Mouse (Mus musculus): ENCODE data around the gene Lexm. TPM values are rescaled to one million over a fixed set of nuclear protein-coding genes. Genes with fewer than 3 reads are reported as not detected.

Lexm gene
- polyA plus RNA-seq, 1 experiment from 2014 or later: not detected

GRCm38 (mm10) chr4:106562837-106563790 is 53.9 kb downstream of the Lexm start:
- peak; percentile 2; the same call in 1 of the 2 replicates for ATAC-seq (ENCODE audit: low read depth)
- Histone ChIP-seq H3K27ac (ENCODE audit: low read length) (0 out of 2 replicates have a peak overlapping the region, but pooled peaks have one; percentile 43), H3K4me3 (ENCODE audit: low read depth, low read length) (peak overlapping the region; percentile 85), H3K27me3 (ENCODE audit: control insufficient read depth, insufficient read depth, low read depth, low read length) (no peaks in the 10 kb centered on the region), H3K4me1 (ENCODE audit: control insufficient read depth, low read depth, low read length) (peaks cover 30% of the 10 kb centered on the region), H3K9me3 (replicated peaks; ENCODE audit: control insufficient read depth, low read length) (no peaks in the 10 kb centered on the region), H3K36me3 (ENCODE audit: control insufficient read depth, insufficient read depth) (peaks cover 19% of the 10 kb centered on the region), H3K4me2 (ENCODE audit: low read depth, low read length) (peak overlapping the region; percentile 95), H3K9ac (ENCODE audit: low read depth, low read length) (no peak overlapping the region; the same call in none of the 2 replicates)
- WGBS (ENCODE audit: insufficient replicate concordance): 33% methylated on average over 9 of the region's 9 CpGs

GRCm38 (mm10) chr4:106562006-106562405 is 55.0 kb downstream of the Lexm start:
- ATAC-seq (ENCODE audit: low read depth): no peak
- Histone ChIP-seq H3K36me3 (ENCODE audit: control insufficient read depth, insufficient read depth) (peaks cover 10% of the 10 kb centered on the region), H3K27me3 (ENCODE audit: control insufficient read depth, insufficient read depth, low read depth, low read length) (no peaks in the 10 kb centered on the region), H3K4me1 (ENCODE audit: control insufficient read depth, low read depth, low read length) (peaks cover 30% of the 10 kb centered on the region), H3K4me3 (ENCODE audit: low read depth, low read length) (peak overlapping the region; percentile 85), H3K4me2 (ENCODE audit: low read depth, low read length) (peak overlapping the region; percentile 95), H3K9ac (ENCODE audit: low read depth, low read length) (peak overlapping the region; percentile 80), H3K27ac (ENCODE audit: low read length) (peak overlapping the region; percentile 86), H3K9me3 (replicated peaks; ENCODE audit: control insufficient read depth, low read length) (no peaks in the 10 kb centered on the region)
- WGBS (ENCODE audit: insufficient replicate concordance): 9% methylated on average over 6 of the region's 6 CpGs

GRCm38 (mm10) chr4:106560846-106561781 is 55.9 kb downstream of the Lexm start, which contains the start of gene Dhcr24:
TSS of gene Dhcr24 (plus strand) at chr4:106561038.
- no peaks in the 10 kb centered on the region for H3K27me3 ChIP-seq (ENCODE audit: control insufficient read depth, insufficient read depth, low read depth, low read length)
- H3K9me3 ChIP-seq (replicated peaks; ENCODE audit: control insufficient read depth, low read length): no peaks in the 10 kb centered on the region
- H3K9ac ChIP-seq (ENCODE audit: low read depth, low read length): peak within 1 kb of the TSS; percentile 80
- peak within 1 kb of the TSS; percentile 85 for H3K4me3 ChIP-seq (ENCODE audit: low read depth, low read length)
- under 1% methylated on average over 89 of the region's 89 CpGs for WGBS (ENCODE audit: insufficient replicate concordance)
- peaks cover 30% of the 10 kb centered on the region for H3K4me1 ChIP-seq (ENCODE audit: control insufficient read depth, low read depth, low read length)
- peak within 1 kb of the TSS; percentile 86 for H3K27ac ChIP-seq (ENCODE audit: low read length)
- H3K36me3 ChIP-seq (ENCODE audit: control insufficient read depth, insufficient read depth): peaks cover 10% of the 10 kb centered on the region
- H3K4me2 ChIP-seq (ENCODE audit: low read depth, low read length): peak within 1 kb of the TSS; percentile 95
- ATAC-seq (ENCODE audit: low read depth): peak; percentile 94

- Histone ChIP-seq H3K27ac (ENCODE audit: low read length) (peak overlapping the region; percentile 86), H3K36me3 (ENCODE audit: control insufficient read depth, insufficient read depth) (peaks cover 7% of the 10 kb centered on the region), H3K4me1 (ENCODE audit: control insufficient read depth, low read depth, low read length) (peaks cover 30% of the 10 kb centered on the region), H3K4me3 (ENCODE audit: low read depth, low read length) (peak overlapping the region; percentile 85), H3K27me3 (ENCODE audit: control insufficient read depth, insufficient read depth, low read depth, low read length) (no peaks in the 10 kb centered on the region), H3K9ac (ENCODE audit: low read depth, low read length) (peak overlapping the region; percentile 68), H3K9me3 (replicated peaks; ENCODE audit: control insufficient read depth, low read length) (no peaks in the 10 kb centered on the region), H3K4me2 (ENCODE audit: low read depth, low read length) (peak overlapping the region; percentile 95)
- 5% methylated on average over 18 of the region's 20 CpGs for WGBS (ENCODE audit: insufficient replicate concordance)
- ATAC-seq (ENCODE audit: low read depth): peak; percentile 67
Measured at GRCm38 (mm10) chr4:106560213-106560845, 56.7 kb downstream of the Lexm start.

GRCm38 (mm10) chr4:106559343-106560212 is 57.5 kb downstream of the Lexm start:
- H3K9ac ChIP-seq (ENCODE audit: low read depth, low read length): peak overlapping the region; percentile 68
- H3K4me3 ChIP-seq (ENCODE audit: low read depth, low read length): peak overlapping the region; percentile 85
- peaks cover 30% of the 10 kb centered on the region for H3K4me1 ChIP-seq (ENCODE audit: control insufficient read depth, low read depth, low read length)
- peak overlapping the region; percentile 86 for H3K27ac ChIP-seq (ENCODE audit: low read length)
- H3K36me3 ChIP-seq (ENCODE audit: control insufficient read depth, insufficient read depth): peaks cover under 1% of the 10 kb centered on the region; the same call in 1 of the 2 replicates
- no peak for ATAC-seq (ENCODE audit: low read depth)
- H3K9me3 ChIP-seq (replicated peaks; ENCODE audit: control insufficient read depth, low read length): no peaks in the 10 kb centered on the region
- 27% methylated on average over 13 of the region's 13 CpGs for WGBS (ENCODE audit: insufficient replicate concordance)
- H3K27me3 ChIP-seq (ENCODE audit: control insufficient read depth, insufficient read depth, low read depth, low read length): no peaks in the 10 kb centered on the region
- peak overlapping the region; percentile 95 for H3K4me2 ChIP-seq (ENCODE audit: low read depth, low read length)

- Histone ChIP-seq H3K27me3 (ENCODE audit: control insufficient read depth, insufficient read depth, low read depth, low read length) (no peaks in the 10 kb centered on the region), H3K27ac (ENCODE audit: low read length) (no peak overlapping the region), H3K9me3 (replicated peaks; ENCODE audit: control insufficient read depth, low read length) (no peaks in the 10 kb centered on the region), H3K4me3 (ENCODE audit: low read depth, low read length) (no peak overlapping the region), H3K4me1 (ENCODE audit: control insufficient read depth, low read depth, low read length) (peaks cover 24% of the 10 kb centered on the region), H3K4me2 (ENCODE audit: low read depth, low read length) (no peak overlapping the region), H3K9ac (ENCODE audit: low read depth, low read length) (no peak overlapping the region), H3K36me3 (ENCODE audit: control insufficient read depth, insufficient read depth) (no peaks in the 10 kb centered on the region)
- no CpG with 5 or more reads among the region's 1 CpGs for WGBS (ENCODE audit: insufficient replicate concordance)
- no peak for ATAC-seq (ENCODE audit: low read depth)
Measured at GRCm38 (mm10) chr4:106557978-106558377, 59.1 kb downstream of the Lexm start.

GRCm38 (mm10) chr4:106557262-106557661 is 59.8 kb downstream of the Lexm start:
- Histone ChIP-seq H3K27ac (ENCODE audit: low read length) (no peak overlapping the region), H3K4me3 (ENCODE audit: low read depth, low read length) (no peak overlapping the region), H3K9me3 (replicated peaks; ENCODE audit: control insufficient read depth, low read length) (no peaks in the 10 kb centered on the region), H3K9ac (ENCODE audit: low read depth, low read length) (no peak overlapping the region), H3K4me2 (ENCODE audit: low read depth, low read length) (no peak overlapping the region), H3K27me3 (ENCODE audit: control insufficient read depth, insufficient read depth, low read depth, low read length) (no peaks in the 10 kb centered on the region), H3K36me3 (ENCODE audit: control insufficient read depth, insufficient read depth) (no peaks in the 10 kb centered on the region), H3K4me1 (ENCODE audit: control insufficient read depth, low read depth, low read length) (peaks cover 17% of the 10 kb centered on the region)
- ATAC-seq (ENCODE audit: low read depth): no peak
- 65% methylated on average over 5 of the region's 5 CpGs for WGBS (ENCODE audit: insufficient replicate concordance)

All from liver, embryonic 16.5 days (tissue).